8 mouse cellular contexts compared by ENCODE assay signal in genomic region chr8:106149801-106150652, GRCm38 (mm10). TPM values are rescaled to one million over a fixed set of nuclear protein-coding genes. Genes with fewer than 3 reads are reported as not detected.
DNase-seq lines count a peak whose midpoint lies in the region; ATAC-seq and TF ChIP-seq lines count a peak whose summit lies in the region.

Gene Pla2g15 (plus strand): TSS chr8:106150399.

- H3K27me3 ChIP-seq in erythroblast, embryonic 14.5 days (ENCODE audit: control insufficient read depth) = no peaks in the 10 kb centered on the region; the same call in 1 of the 2 replicates
- no peaks in the 10 kb centered on the region for H3K27me3 ChIP-seq in heart, embryonic 11.5 days (ENCODE audit: control insufficient read depth, insufficient read depth, low read length)
- no peaks in the 10 kb centered on the region for H3K27me3 ChIP-seq in kidney, embryonic 16.5 days (ENCODE audit: insufficient read depth, low read length)
- no peaks in the 10 kb centered on the region for H3K27me3 ChIP-seq in liver, adult 2 months (ENCODE audit: control insufficient read depth, insufficient read depth, low read length)

- H3K4me3 ChIP-seq in erythroblast, embryonic 14.5 days (replicated peaks) = peak within 1 kb of the TSS; percentile 75
- H3K4me3 ChIP-seq in heart, embryonic 11.5 days (ENCODE audit: low read depth, low read length) = peak within 1 kb of the TSS; percentile 71
- H3K4me3 ChIP-seq in kidney, embryonic 16.5 days (ENCODE audit: low read length) = peak within 1 kb of the TSS; percentile 94
- peak within 1 kb of the TSS; percentile 80 for H3K4me3 ChIP-seq in liver, adult 2 months (ENCODE audit: insufficient read depth, low read depth, low read length)

- TF ChIP-seq POLR2A in liver, adult 2 months (IDR thresholded peaks at IDR 0.05; ENCODE audit: extremely low read depth, insufficient read depth, low read length) = peak; percentile 54; the same call in 1 of the 2 replicates

- TF ChIP-seq CTCF in liver, adult 2 months (IDR thresholded peaks at IDR 0.05; ENCODE audit: low read depth, low read length) = no peak

- H3K9me3 ChIP-seq in erythroblast, embryonic 14.5 days (ENCODE audit: control insufficient read depth, low read length) = no peaks in the 10 kb centered on the region
- no peaks in the 10 kb centered on the region for H3K9me3 ChIP-seq in heart, embryonic 11.5 days (replicated peaks; ENCODE audit: control insufficient read depth, low read length)
- H3K9me3 ChIP-seq in kidney, embryonic 16.5 days (ENCODE audit: low read length) = no peaks in the 10 kb centered on the region

- peaks cover 43% of the 10 kb centered on the region for H3K4me1 ChIP-seq in erythroblast, embryonic 14.5 days (ENCODE audit: control insufficient read depth)
- H3K4me1 ChIP-seq in heart, embryonic 11.5 days (ENCODE audit: control insufficient read depth, insufficient read depth, low read length) = peaks cover 12% of the 10 kb centered on the region; the same call in 1 of the 2 replicates
- peaks cover 18% of the 10 kb centered on the region for H3K4me1 ChIP-seq in kidney, embryonic 16.5 days (ENCODE audit: insufficient read depth, low read length)
- peaks cover 13% of the 10 kb centered on the region for H3K4me1 ChIP-seq in liver, adult 2 months (ENCODE audit: control insufficient read depth, insufficient read depth, low read length)

- peaks cover 2% of the 10 kb centered on the region; the same call in 1 of the 2 replicates for H3K36me3 ChIP-seq in erythroblast, embryonic 14.5 days (ENCODE audit: control insufficient read depth)
- H3K36me3 ChIP-seq in heart, embryonic 11.5 days (ENCODE audit: control insufficient read depth, insufficient read depth, low read length) = no peaks in the 10 kb centered on the region
- no peaks in the 10 kb centered on the region for H3K36me3 ChIP-seq in kidney, embryonic 16.5 days (ENCODE audit: insufficient read depth, low read length)
- peaks cover 2% of the 10 kb centered on the region; the same call in 1 of the 2 replicates for H3K36me3 ChIP-seq in liver, adult 2 months (ENCODE audit: control insufficient read depth, insufficient read depth, low read length)

- H3K4me2 ChIP-seq in heart, embryonic 11.5 days = peak within 1 kb of the TSS; percentile 81
- peak within 1 kb of the TSS; percentile 82 for H3K4me2 ChIP-seq in kidney, embryonic 16.5 days (replicated peaks; ENCODE audit: low read depth, low read length)

- H3K27ac ChIP-seq in heart, embryonic 11.5 days (ENCODE audit: low read depth, low read length) = peak within 1 kb of the TSS; percentile 35; the same call in 1 of the 2 replicates
- peak within 1 kb of the TSS; percentile 69 for H3K27ac ChIP-seq in kidney, embryonic 16.5 days (ENCODE audit: low read length)
- peak within 1 kb of the TSS; percentile 87 for H3K27ac ChIP-seq in liver, adult 2 months (replicated peaks; ENCODE audit: insufficient read depth, low read depth, low read length)

- 3% methylated on average over 38 of the region's 38 CpGs for WGBS in heart, embryonic 11.5 days (ENCODE audit: insufficient replicate concordance)
- under 1% methylated on average over 38 of the region's 38 CpGs for WGBS in kidney, embryonic 16.5 days
- WGBS in liver, adult 2 months = under 1% methylated on average over 38 of the region's 38 CpGs

- H3K79me2 ChIP-seq in liver, adult 2 months (ENCODE audit: control insufficient read depth, insufficient read depth, low read length) = no peaks in the 10 kb centered on the region

- ATAC-seq in heart, embryonic 11.5 days (replicated peaks; ENCODE audit: insufficient number of reproducible peaks, low FRiP score, low TSS enrichment) = peak; percentile 91
- peak; percentile 95 for ATAC-seq in kidney, embryonic 16.5 days (ENCODE audit: low FRiP score, low TSS enrichment)
- peak; percentile 94 for ATAC-seq in monocyte, adult 5-6 weeks (replicated peaks; ENCODE audit: insufficient number of reproducible peaks, low FRiP score, low TSS enrichment, poor library complexity, severe bottlenecking)

- peak; percentile 95 for DNase-seq in CD4-positive, CD25-positive, alpha-beta regulatory T cell, adult 2 months (ENCODE audit: low read depth, low spot score)
- peak; percentile 82 for DNase-seq in brain, embryonic 18.5 days (ENCODE audit: low read depth, low spot score)
- DNase-seq in liver, adult 2 months (ENCODE audit: extremely low read depth, low read depth, low spot score) = peak; percentile 91
- peak; percentile 94 to 96 for DNase-seq in spleen, postnatal 36 days (ENCODE audit: low spot score in 2 of 2)

- peak within 1 kb of the TSS; percentile 74 for H3K9ac ChIP-seq in heart, embryonic 11.5 days (ENCODE audit: low read depth, low read length)
- peak within 1 kb of the TSS; percentile 82 for H3K9ac ChIP-seq in kidney, embryonic 16.5 days (replicated peaks; ENCODE audit: low read length)
- peak within 1 kb of the TSS; percentile 82 for H3K9ac ChIP-seq in liver, adult 2 months (ENCODE audit: low read depth, low read length)

RNA-seq across cellular contexts. Expression of gene Pla2g15, which starts in this region (rescaled TPM):
- polyA plus RNA-seq in erythroblast, embryonic 14.5 days (2012) = 0.10 and 0.11 TPM in 2 replicates
- 3.0 and 7.2 TPM in 2 replicates for polyA plus RNA-seq in heart, embryonic 11.5 days (2014; fragmentation: Nextera tagmentation; extraction: Ambion mirVana)
- 14.9 and 15.6 TPM in 2 replicates for polyA plus RNA-seq in kidney, embryonic 16.5 days (2015; fragmentation: Nextera tagmentation; extraction: Ambion mirVana)
- total RNA-seq in liver, adult 2 months (2014; rRNA removed) = 11.3 and 12.5 TPM in 2 replicates
- 8.7 and 10.6 TPM in 2 replicates for polyA plus RNA-seq in liver, adult 2 months (2012; rRNA removed)
- 7.7 to 8.6 TPM (median 8.2 TPM) in 3 replicates for total RNA-seq in monocyte, adult 5-6 weeks (2017)

Comparison
In these comparisons a context has a peak if more than half of its experiments do, and no peak if none do; other contexts are left out.
1. Peak in every context shown above with its lines: DNase-seq, ATAC-seq, H3K4me3 ChIP-seq and H3K27ac ChIP-seq.
2. H3K27ac ChIP-seq: peak in every context shown above with its lines; median percentile 87 in liver, adult 2 months; 69 in kidney, embryonic 16.5 days; 35 in heart, embryonic 11.5 days.